Mouse (Mus musculus) testis, adult 2 months (tissue): ENCODE measurements around the gene Mettl2.

ENCODE experiments used
- CTCF ChIP-seq: fragments of 200-500 bp; IDR thresholded peaks from 2 replicates; pipeline ENCODE4 v1.5.1; 2012; ENCODE audit warnings: low read depth, mild to moderate bottlenecking, inconsistent platforms, low read length, moderate library complexity; ENCODE audit not compliant: control insufficient read depth, insufficient read depth, insufficient replicate concordance
- POLR2A ChIP-seq: fragments of 200-500 bp; IDR thresholded peaks from 2 replicates; pipeline ENCODE4 v1.6.1; 2012; ENCODE audit warnings: low read depth, mild to moderate bottlenecking, inconsistent platforms, low read length, moderate library complexity; ENCODE audit not compliant: control insufficient read depth

DNA sequence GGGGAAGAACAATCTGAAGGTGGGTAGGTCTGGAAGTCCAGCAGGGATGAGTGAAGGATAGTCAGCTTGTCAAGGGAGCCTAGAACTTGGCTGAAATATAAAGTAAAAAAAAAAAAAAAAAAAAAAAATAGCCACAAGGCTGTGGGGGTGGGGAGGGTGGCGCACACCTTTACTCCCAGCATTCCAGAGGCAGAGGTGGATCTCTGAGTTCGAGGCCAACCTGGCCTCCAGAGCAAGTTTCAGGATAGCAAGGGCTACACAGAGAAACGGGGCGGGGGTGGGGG, 25.7 kb downstream of the Mettl2 start:
- no peak for TF ChIP-seq CTCF
- no peak for TF ChIP-seq POLR2A
